Mouse (Mus musculus): ENCODE measurements around the gene Dcaf1. TPM values are rescaled to one million over a fixed set of nuclear protein-coding genes. Genes with fewer than 3 reads are reported as not detected.

The Dcaf1 gene
- polyA plus RNA-seq (2012; rRNA removed) = 3.3 and 6.4 TPM in 2 replicates

GRCm38 (mm10) chr9:106821618-106822380, at the start of gene Dcaf1:
Gene Dcaf1 (plus strand): TSS chr9:106821874.
- under 1% methylated on average over 65 of the region's 71 CpGs for WGBS
- H3K36me3 ChIP-seq (ENCODE audit: control insufficient read depth, insufficient read depth, low read length) = no peaks in the 10 kb centered on the region
- no peaks in the 10 kb centered on the region for H3K4me1 ChIP-seq (ENCODE audit: control insufficient read depth, insufficient read depth, insufficient read length, low read length)
- peak; percentile 31; the same call in 1 of the 2 replicates for TF ChIP-seq POLR2A (IDR thresholded peaks at IDR 0.05; ENCODE audit: low read depth, low read length)
- 0 out of 2 replicates have a peak, but pooled peaks have one; percentile 10 for TF ChIP-seq CTCF (IDR thresholded peaks at IDR 0.05; ENCODE audit: extremely low read depth, insufficient read length, insufficient replicate concordance, low read depth, low read length)
- no peaks in the 10 kb centered on the region for H3K27me3 ChIP-seq (ENCODE audit: control insufficient read depth, insufficient read depth, low read length)
- peak within 1 kb of the TSS; percentile 81 for H3K27ac ChIP-seq (ENCODE audit: insufficient read depth, low read depth, low read length)
- H3K4me3 ChIP-seq (ENCODE audit: low read depth, low read length) = peak within 1 kb of the TSS; percentile 96

- Histone ChIP-seq H3K27ac (ENCODE audit: insufficient read depth, low read depth, low read length) (no peak overlapping the region), H3K4me1 (ENCODE audit: control insufficient read depth, insufficient read depth, insufficient read length, low read length) (peaks cover 2% of the 10 kb centered on the region; the same call in 1 of the 2 replicates), H3K36me3 (ENCODE audit: control insufficient read depth, insufficient read depth, low read length) (no peaks in the 10 kb centered on the region), H3K27me3 (ENCODE audit: control insufficient read depth, insufficient read depth, low read length) (no peaks in the 10 kb centered on the region), H3K4me3 (ENCODE audit: low read depth, low read length) (no peak overlapping the region)
- TF ChIP-seq POLR2A (IDR thresholded peaks at IDR 0.05; ENCODE audit: low read depth, low read length) (no peak), CTCF (IDR thresholded peaks at IDR 0.05; ENCODE audit: extremely low read depth, insufficient read length, insufficient replicate concordance, low read depth, low read length) (no peak)
- 86% methylated on average over 1 of the region's 1 CpGs for WGBS
These were observed 45.6 kb upstream of the Dcaf1 start for GRCm38 (mm10) chr9:106776116-106776515.

GRCm38 (mm10) chr9:106777423-106777822, 44.3 kb upstream of the Dcaf1 start:
- H3K27me3 ChIP-seq (ENCODE audit: control insufficient read depth, insufficient read depth, low read length) = no peaks in the 10 kb centered on the region
- H3K36me3 ChIP-seq (ENCODE audit: control insufficient read depth, insufficient read depth, low read length) = no peaks in the 10 kb centered on the region
- no peak overlapping the region for H3K4me3 ChIP-seq (ENCODE audit: low read depth, low read length)
- H3K27ac ChIP-seq (ENCODE audit: insufficient read depth, low read depth, low read length) = no peak overlapping the region
- H3K4me1 ChIP-seq (ENCODE audit: control insufficient read depth, insufficient read depth, insufficient read length, low read length) = no peaks in the 10 kb centered on the region
- TF ChIP-seq CTCF (IDR thresholded peaks at IDR 0.05; ENCODE audit: extremely low read depth, insufficient read length, insufficient replicate concordance, low read depth, low read length) = no peak
- 70% methylated on average over 3 of the region's 3 CpGs for WGBS

- Histone ChIP-seq H3K4me3 (ENCODE audit: low read depth, low read length) (no peak overlapping the region), H3K27me3 (ENCODE audit: control insufficient read depth, insufficient read depth, low read length) (no peaks in the 10 kb centered on the region), H3K36me3 (ENCODE audit: control insufficient read depth, insufficient read depth, low read length) (no peaks in the 10 kb centered on the region), H3K4me1 (ENCODE audit: control insufficient read depth, insufficient read depth, insufficient read length, low read length) (no peaks in the 10 kb centered on the region), H3K27ac (ENCODE audit: insufficient read depth, low read depth, low read length) (no peak overlapping the region)
- WGBS = 74% methylated on average over 4 of the region's 4 CpGs
- TF ChIP-seq CTCF (IDR thresholded peaks at IDR 0.05; ENCODE audit: extremely low read depth, insufficient read length, insufficient replicate concordance, low read depth, low read length) (no peak), POLR2A (IDR thresholded peaks at IDR 0.05; ENCODE audit: low read depth, low read length) (no peak)
These were observed 43.4 kb upstream of the Dcaf1 start for GRCm38 (mm10) chr9:106778319-106778718.

GRCm38 (mm10) chr9:106780086-106780485, 41.6 kb upstream of the Dcaf1 start:
- TF ChIP-seq POLR2A (IDR thresholded peaks at IDR 0.05; ENCODE audit: low read depth, low read length) = no peak
- no peak for TF ChIP-seq CTCF (IDR thresholded peaks at IDR 0.05; ENCODE audit: extremely low read depth, insufficient read length, insufficient replicate concordance, low read depth, low read length)

GRCm38 (mm10) chr9:106783554-106783953, 38.1 kb upstream of the Dcaf1 start:
- TF ChIP-seq CTCF (IDR thresholded peaks at IDR 0.05; ENCODE audit: extremely low read depth, insufficient read length, insufficient replicate concordance, low read depth, low read length) (no peak), POLR2A (IDR thresholded peaks at IDR 0.05; ENCODE audit: low read depth, low read length) (no peak)
- peaks cover 10% of the 10 kb centered on the region; the same call in 1 of the 2 replicates for H3K4me1 ChIP-seq (ENCODE audit: control insufficient read depth, insufficient read depth, insufficient read length, low read length)
- WGBS = 96% methylated on average over 2 of the region's 2 CpGs

More at GRCm38 (mm10) chr9:106780086-106780485, 41.6 kb upstream of the Dcaf1 start:
- Histone ChIP-seq H3K4me3 (ENCODE audit: low read depth, low read length) (no peak overlapping the region), H3K27me3 (ENCODE audit: control insufficient read depth, insufficient read depth, low read length) (no peaks in the 10 kb centered on the region), H3K36me3 (ENCODE audit: control insufficient read depth, insufficient read depth, low read length) (no peaks in the 10 kb centered on the region), H3K4me1 (ENCODE audit: control insufficient read depth, insufficient read depth, insufficient read length, low read length) (peaks cover under 1% of the 10 kb centered on the region; the same call in 1 of the 2 replicates), H3K27ac (ENCODE audit: insufficient read depth, low read depth, low read length) (no peak overlapping the region)
- 92% methylated on average over 3 of the region's 3 CpGs for WGBS

GRCm38 (mm10) chr9:106785206-106785605, 36.5 kb upstream of the Dcaf1 start:
- Histone ChIP-seq H3K4me1 (ENCODE audit: control insufficient read depth, insufficient read depth, insufficient read length, low read length) (peaks cover 13% of the 10 kb centered on the region; the same call in 1 of the 2 replicates), H3K4me3 (ENCODE audit: low read depth, low read length) (no peak overlapping the region), H3K27ac (ENCODE audit: insufficient read depth, low read depth, low read length) (no peak overlapping the region; the same call in 1 of the 2 replicates), H3K36me3 (ENCODE audit: control insufficient read depth, insufficient read depth, low read length) (no peaks in the 10 kb centered on the region), H3K27me3 (ENCODE audit: control insufficient read depth, insufficient read depth, low read length) (no peaks in the 10 kb centered on the region)
- no peak for TF ChIP-seq CTCF (IDR thresholded peaks at IDR 0.05; ENCODE audit: extremely low read depth, insufficient read length, insufficient replicate concordance, low read depth, low read length)
- no peak for TF ChIP-seq POLR2A (IDR thresholded peaks at IDR 0.05; ENCODE audit: low read depth, low read length)
- 35% methylated on average over 3 of the region's 3 CpGs for WGBS

More at GRCm38 (mm10) chr9:106783554-106783953, 38.1 kb upstream of the Dcaf1 start:
- Histone ChIP-seq H3K27me3 (ENCODE audit: control insufficient read depth, insufficient read depth, low read length) (no peaks in the 10 kb centered on the region), H3K36me3 (ENCODE audit: control insufficient read depth, insufficient read depth, low read length) (no peaks in the 10 kb centered on the region), H3K27ac (ENCODE audit: insufficient read depth, low read depth, low read length) (no peak overlapping the region), H3K4me3 (ENCODE audit: low read depth, low read length) (no peak overlapping the region)

Data from small intestine, adult 2 months (tissue).